Mouse (Mus musculus) lung, adult 2 months (tissue): Measurements from ENCODE around the gene Kcnc1.

Experiments
- CTCF ChIP-seq: fragments of 200-500 bp; IDR thresholded peaks from 2 replicates; pipeline ENCODE4 v1.5.1; 2011; ENCODE audit warnings: mild to moderate bottlenecking, low read length, control low read depth; ENCODE audit not compliant: insufficient read depth
- POLR2A ChIP-seq: fragments of 200-500 bp; IDR thresholded peaks from 2 replicates; pipeline ENCODE4 v1.6.1; 2011; ENCODE audit warnings: low read depth, mild to moderate bottlenecking, control low read depth, low read length, borderline replicate concordance; ENCODE audit errors: extremely low read depth

DNA sequence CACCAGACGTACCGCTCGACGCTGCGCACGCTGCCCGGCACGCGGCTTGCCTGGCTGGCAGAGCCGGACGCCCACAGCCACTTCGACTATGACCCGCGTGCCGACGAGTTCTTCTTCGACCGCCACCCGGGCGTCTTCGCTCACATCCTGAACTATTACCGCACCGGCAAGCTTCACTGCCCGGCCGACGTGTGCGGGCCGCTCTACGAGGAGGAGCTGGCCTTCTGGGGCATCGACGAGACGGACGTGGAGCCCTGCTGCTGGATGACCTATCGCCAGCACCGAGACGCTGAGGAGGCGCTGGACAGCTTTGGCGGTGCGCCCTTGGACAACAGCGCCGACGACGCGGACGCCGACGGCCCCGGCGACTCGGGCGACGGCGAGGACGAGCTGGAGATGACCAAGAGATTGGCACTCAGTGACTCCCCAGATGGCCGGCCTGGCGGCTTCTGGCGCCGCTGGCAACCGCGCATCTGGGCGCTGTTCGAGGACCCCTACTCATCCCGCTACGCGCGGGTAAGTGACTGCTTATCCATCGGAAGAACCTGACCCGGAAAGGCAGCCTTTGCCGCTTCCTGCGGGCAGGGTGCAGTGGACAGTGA is 1.5 kb downstream of the Kcnc1 start:
- TF ChIP-seq POLR2A (no peak), CTCF (no peak)
